Comparison of ENCODE assay signal across 11 mouse cellular contexts in genomic region chr17:26533871-26534372, GRCm38 (mm10). TPM values are rescaled to one million over a fixed set of nuclear protein-coding genes. Genes with fewer than 3 reads are reported as not detected.
DNase-seq lines count a peak whose midpoint lies in the region; ATAC-seq and TF ChIP-seq lines count a peak whose summit lies in the region.
"Had no signal": no experiment of that assay in that cellular context is flagged by ENCODE, and none has a peak within 500 bp of the region (broad histone marks: within the 10 kb centered on the region; RNA-seq: fewer than 3 reads in every experiment).

No protein-coding gene starts in this region.

- peak overlapping the region; percentile 5; the same call in 1 of the 2 replicates for H3K4me3 ChIP-seq in G1E (ENCODE audit: low read depth, low read length)
- H3K4me3 ChIP-seq: limb, embryonic 12.5 days had no signal

- peak; percentile 61 for DNase-seq in heart, adult 8-10 months (ENCODE audit: low spot score)
- DNase-seq in heart, postnatal 4 days, result no peak
- peak; percentile 42 for DNase-seq in G1E (ENCODE audit: low spot score)
- no peak for DNase-seq in retina, embryonic 14.5 days (ENCODE audit: low spot score)
- no peak for DNase-seq in kidney, postnatal 14 days
- DNase-seq in embryo, embryonic 9.5 days (ENCODE audit: extremely low spot score), result no peak
- DNase-seq: cerebellum, postnatal 10 days; kidney, adult 8-10 months had no signal

- H3K27me3 ChIP-seq in G1E (ENCODE audit: insufficient read depth, low read length), result peaks cover 9% of the 10 kb centered on the region; the same call in 1 of the 2 replicates
- H3K27me3 ChIP-seq: limb, embryonic 12.5 days had no signal

- H3K4me1 ChIP-seq in G1E (ENCODE audit: insufficient read depth, low read depth, low read length), result peaks cover 83% of the 10 kb centered on the region

- ATAC-seq in G1E (ENCODE audit: extremely low read depth, insufficient number of reproducible peaks, low FRiP score, poor library complexity, severe bottlenecking), result no peak
- peak; percentile 47 for ATAC-seq in granulocyte monocyte progenitor cell, adult 5-6 weeks (replicated peaks; ENCODE audit: poor library complexity, severe bottlenecking)
- peak; percentile 47 for ATAC-seq in megakaryocyte progenitor cell, adult 5-6 weeks (replicated peaks; ENCODE audit: poor library complexity)

- no peaks in the 10 kb centered on the region for H3K36me3 ChIP-seq in G1E (replicated peaks)
- H3K36me3 ChIP-seq: limb, embryonic 12.5 days had no signal

- no peaks in the 10 kb centered on the region for H3K9me3 ChIP-seq in G1E (replicated peaks)
- H3K9me3 ChIP-seq: limb, embryonic 12.5 days had no signal

- TF ChIP-seq CTCF in G1E (IDR thresholded peaks at IDR 0.05; ENCODE audit: low read depth, low read length), result no peak

RNA-seq across cellular contexts. Expression of gene Ergic1, which starts 27.4 kb away (rescaled TPM):
- total RNA-seq in heart, adult 8-10 months (2022), result 10 to 100 TPM; 52.7 to 57.9 (median 55.4) TPM
- 100 to 1,000 TPM; 109 to 115 TPM for total RNA-seq in heart, postnatal 4 days (2021)
- total RNA-seq in G1E (2014; fragmentation: Nextera tagmentation), result 92.7 and 103 TPM in 2 replicates
- total RNA-seq in G1E (2017), result 22.1 and 23.2 TPM in 2 replicates
- 31.7 and 37.1 TPM in 2 replicates for polyA plus RNA-seq in G1E (2012)
- total RNA-seq in granulocyte monocyte progenitor cell, adult 5-6 weeks (2014; fragmentation: Nextera tagmentation), result 88.4 and 89.5 TPM in 2 replicates
- 51.5 and 52.4 TPM in 2 replicates for total RNA-seq in granulocyte monocyte progenitor cell, adult 5-6 weeks (2017)
- 99.7 and 123 TPM in 2 replicates for total RNA-seq in megakaryocyte progenitor cell, adult 5-6 weeks (2015)
- 42.2 and 48.3 TPM in 2 replicates for total RNA-seq in megakaryocyte progenitor cell, adult 5-6 weeks (2017)

RNA-seq across cellular contexts. Expression of gene Dusp1, which starts 28.0 kb away (rescaled TPM):
- total RNA-seq in heart, adult 8-10 months (2022), result 10 to 100 TPM; 51.1 to 75.8 (median 59.4) TPM
- 10 to 100 TPM; 66.9 to 69.5 TPM for total RNA-seq in heart, postnatal 4 days (2021)
- total RNA-seq in G1E (2014; fragmentation: Nextera tagmentation), result 41.8 and 43.0 TPM in 2 replicates
- 4.9 and 5.0 TPM in 2 replicates for total RNA-seq in G1E (2017)
- 5.5 and 6.3 TPM in 2 replicates for polyA plus RNA-seq in G1E (2012)
- 20.4 and 21.3 TPM in 2 replicates for total RNA-seq in granulocyte monocyte progenitor cell, adult 5-6 weeks (2014; fragmentation: Nextera tagmentation)
- 34.3 and 43.2 TPM in 2 replicates for total RNA-seq in granulocyte monocyte progenitor cell, adult 5-6 weeks (2017)
- 89.7 and 162 TPM in 2 replicates for total RNA-seq in megakaryocyte progenitor cell, adult 5-6 weeks (2015)
- total RNA-seq in megakaryocyte progenitor cell, adult 5-6 weeks (2017), result 16.1 and 29.6 TPM in 2 replicates

Comparison
In these comparisons a context has a peak if more than half of its experiments do, and no peak if none do; other contexts are left out.
1. DNase-seq: peak in heart, adult 8-10 months (single experiment) and G1E (single experiment); none in heart, postnatal 4 days (single experiment), retina, embryonic 14.5 days (single experiment), kidney, postnatal 14 days (single experiment) and embryo, embryonic 9.5 days (single experiment).